ENCODE assay signal across 8 mouse cellular contexts in the genomic region with DNA sequence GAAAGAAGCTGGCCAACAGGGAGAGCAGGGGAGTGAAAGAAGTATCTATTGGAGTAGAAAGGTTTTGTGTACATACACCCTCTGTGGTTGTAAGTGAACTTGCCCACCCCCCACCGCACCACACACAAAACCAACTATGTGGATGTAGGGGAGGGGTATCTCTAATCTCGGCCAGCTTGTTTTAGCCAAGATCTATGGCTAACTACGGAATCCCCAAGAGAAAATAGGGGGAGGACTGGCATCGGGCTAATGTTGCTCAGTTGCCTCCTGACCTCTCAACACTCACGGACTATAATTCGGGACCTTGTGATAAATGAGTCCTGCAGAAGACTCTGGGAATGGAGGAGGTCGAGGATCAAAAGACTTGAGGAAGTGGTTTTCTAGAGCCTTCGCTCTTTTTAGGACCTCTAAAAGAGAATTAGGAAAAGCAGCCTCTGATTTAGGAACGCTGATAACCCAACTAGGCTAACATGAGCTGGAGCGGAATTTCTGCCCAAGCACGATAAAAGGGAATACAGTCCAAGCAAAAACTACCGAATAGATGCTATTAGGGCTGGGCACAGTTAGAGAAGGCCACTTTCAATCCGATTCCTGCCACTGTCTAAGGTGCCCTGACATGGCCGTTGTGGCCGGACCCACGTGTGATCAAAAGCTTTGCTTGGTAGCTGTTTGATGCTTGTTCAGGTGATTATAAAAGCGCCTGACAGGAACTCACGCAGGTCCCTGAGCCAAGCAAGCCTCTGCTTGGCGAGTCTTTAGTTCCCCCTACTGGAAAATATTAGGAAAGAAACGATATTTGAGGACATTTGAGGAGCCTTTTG. TPM values are rescaled to one million over a fixed set of nuclear protein-coding genes. Genes with fewer than 3 reads are reported as not detected.
DNase-seq lines count a peak whose midpoint lies in the region; ATAC-seq and TF ChIP-seq lines count a peak whose summit lies in the region.

No protein-coding gene starts in this region.

- no peak for TF ChIP-seq POLR2A in small intestine, adult 2 months (IDR thresholded peaks at IDR 0.05; ENCODE audit: low read depth, low read length)

- H3K27me3 ChIP-seq in intestine, embryonic 16.5 days (replicated peaks; ENCODE audit: control insufficient read depth, insufficient read depth, low read length): no peaks in the 10 kb centered on the region
- H3K27me3 ChIP-seq in midbrain, embryonic 11.5 days (ENCODE audit: control insufficient read depth, insufficient read depth, low read length): peaks cover 4% of the 10 kb centered on the region; the same call in 1 of the 2 replicates
- H3K27me3 ChIP-seq in small intestine, adult 2 months (ENCODE audit: control insufficient read depth, insufficient read depth, low read length): no peaks in the 10 kb centered on the region; the same call in 1 of the 2 replicates

- H3K4me3 ChIP-seq in intestine, embryonic 16.5 days (ENCODE audit: low read length): peak overlapping the region; percentile 66
- peak overlapping the region; percentile 63 for H3K4me3 ChIP-seq in midbrain, embryonic 11.5 days (ENCODE audit: low read depth, low read length)
- H3K4me3 ChIP-seq in small intestine, adult 2 months (ENCODE audit: low read depth, low read length): peak overlapping the region; percentile 28; the same call in 1 of the 2 replicates

- H3K4me1 ChIP-seq in intestine, embryonic 16.5 days (ENCODE audit: control insufficient read depth, insufficient read depth, low read length): peaks cover 4% of the 10 kb centered on the region; the same call in 1 of the 2 replicates
- H3K4me1 ChIP-seq in midbrain, embryonic 11.5 days (ENCODE audit: control insufficient read depth, insufficient read depth, low read length): peaks cover 2% of the 10 kb centered on the region; the same call in 1 of the 2 replicates
- H3K4me1 ChIP-seq in small intestine, adult 2 months (ENCODE audit: control insufficient read depth, insufficient read depth, insufficient read length, low read length): no peaks in the 10 kb centered on the region

- peak overlapping the region; percentile 40 for H3K9ac ChIP-seq in intestine, embryonic 16.5 days (ENCODE audit: low read depth, low read length)
- H3K9ac ChIP-seq in midbrain, embryonic 11.5 days (ENCODE audit: low read length): no peak overlapping the region

- peak; percentile 28; the same call in 1 of the 2 replicates for TF ChIP-seq CTCF in small intestine, adult 2 months (IDR thresholded peaks at IDR 0.05; ENCODE audit: extremely low read depth, insufficient read length, insufficient replicate concordance, low read depth, low read length)

- no peaks in the 10 kb centered on the region for H3K9me3 ChIP-seq in intestine, embryonic 16.5 days (ENCODE audit: control insufficient read depth, low read length)
- H3K9me3 ChIP-seq in midbrain, embryonic 11.5 days (ENCODE audit: control insufficient read depth, low read length): no peaks in the 10 kb centered on the region

- DNase-seq in R1 (ENCODE audit: low read depth, low spot score): peak; percentile 50
- peak; percentile 8 for DNase-seq in gastrocnemius, postnatal 10 days
- peak; percentile 45 to 58 for DNase-seq in left cerebral cortex, postnatal 14 days (ENCODE audit: low spot score in 2 of 2)
- peak; percentile 95 for DNase-seq in midbrain, embryonic 11.5 days (ENCODE audit: low spot score, missing footprints)

- intact Hi-C loops in left cerebral cortex, postnatal 14 days (cut with DNase I): loop anchor here (2.0 to 10.0 kb wide), 3 partner anchors 272 to 1418 kb away; no protein-coding TSS in a partner anchor

- H3K27ac ChIP-seq in intestine, embryonic 16.5 days (ENCODE audit: low read length): no peak overlapping the region
- H3K27ac ChIP-seq in midbrain, embryonic 11.5 days (ENCODE audit: low read depth, low read length): no peak overlapping the region
- H3K27ac ChIP-seq in small intestine, adult 2 months (ENCODE audit: insufficient read depth, low read depth, low read length): no peak overlapping the region

- ATAC-seq in common myeloid progenitor, adult 5-6 weeks (replicated peaks; ENCODE audit: low read depth, poor library complexity, severe bottlenecking): peak; percentile 47; the same call in 1 of the 2 replicates
- peak; percentile 49 for ATAC-seq in intestine, embryonic 16.5 days
- ATAC-seq in midbrain, embryonic 11.5 days (ENCODE audit: low FRiP score): peak; percentile 60
- ATAC-seq in CD4-positive, CD25-positive, alpha-beta regulatory T cell, adult 4 months: no peak

- H3K36me3 ChIP-seq in intestine, embryonic 16.5 days (ENCODE audit: control insufficient read depth, insufficient read depth, low read length): no peaks in the 10 kb centered on the region
- no peaks in the 10 kb centered on the region for H3K36me3 ChIP-seq in midbrain, embryonic 11.5 days (ENCODE audit: control insufficient read depth, insufficient read depth, low read length)
- H3K36me3 ChIP-seq in small intestine, adult 2 months (ENCODE audit: control insufficient read depth, insufficient read depth, low read length): no peaks in the 10 kb centered on the region

- WGBS in intestine, embryonic 16.5 days: under 1% methylated on average over 20 of the region's 20 CpGs
- WGBS in midbrain, embryonic 11.5 days: 0% methylated on average over 20 of the region's 20 CpGs
- WGBS in small intestine, adult 2 months: 3% methylated on average over 20 of the region's 20 CpGs

- H3K4me2 ChIP-seq in intestine, embryonic 16.5 days (ENCODE audit: low read depth, low read length): peak overlapping the region; percentile 85
- peak overlapping the region; percentile 83 for H3K4me2 ChIP-seq in midbrain, embryonic 11.5 days

RNA-seq across cellular contexts. Expression of a gene that starts 1.1 kb away (rescaled TPM):
- total RNA-seq in common myeloid progenitor, adult 5-6 weeks (2017): not detected in 2 replicates
- total RNA-seq in gastrocnemius, postnatal 10 days (2021): 10 to 100 TPM in 1 of 2 experiments, 1 to 10 TPM in 1; 5.0 to 10.3 TPM
- polyA plus RNA-seq in intestine, embryonic 16.5 days (2015; fragmentation: Nextera tagmentation; extraction: Ambion mirVana): 16.0 and 17.7 TPM in 2 replicates
- 100 to 1,000 TPM; 197 to 207 TPM for total RNA-seq in left cerebral cortex, postnatal 14 days (2021)
- 19.8 and 25.5 TPM in 2 replicates for polyA plus RNA-seq in midbrain, embryonic 11.5 days (2014; fragmentation: Nextera tagmentation; extraction: Ambion mirVana)
- 0.81 and 1.9 TPM in 2 replicates for polyA plus RNA-seq in small intestine, adult 2 months (2012; rRNA removed)
- not detected for polyA plus RNA-seq in CD4-positive, CD25-positive, alpha-beta regulatory T cell, adult 4 months (2017; shearing (Covaris generic))

Comparison
In these comparisons a context has a peak if more than half of its experiments do, and no peak if none do; other contexts are left out.
1. DNase-seq: peak in every context shown above with its lines; median percentile 95 in midbrain, embryonic 11.5 days; 52 in left cerebral cortex, postnatal 14 days; 50 in R1; 8 in gastrocnemius, postnatal 10 days.